ENCODE assay signal across 16 mouse cellular contexts in genomic region chr14:117452150-117452549, GRCm38 (mm10).
DNase-seq lines count a peak whose midpoint lies in the region; ATAC-seq and TF ChIP-seq lines count a peak whose summit lies in the region.
"Had no signal": no experiment of that assay in that cellular context is flagged by ENCODE, and none has a peak within 500 bp of the region (broad histone marks: within the 10 kb centered on the region; RNA-seq: fewer than 3 reads in every experiment).

No protein-coding gene starts in this region.

- H3K4me3 ChIP-seq in limb, embryonic 14.5 days (replicated peaks; ENCODE audit: low read length): no peak overlapping the region
- H3K4me3 ChIP-seq in limb, embryonic 10.5 days: no peak overlapping the region
- no peak overlapping the region for H3K4me3 ChIP-seq in forebrain, embryonic 16.5 days (replicated peaks; ENCODE audit: low read length)
- no peak overlapping the region for H3K4me3 ChIP-seq in midbrain, embryonic 12.5 days
- H3K4me3 ChIP-seq: limb, embryonic 12.5 days; liver, embryonic 15.5 days had no signal

- TF ChIP-seq POLR2A in limb, embryonic 14.5 days (IDR thresholded peaks at IDR 0.05; ENCODE audit: borderline replicate concordance, extremely low read depth, insufficient read depth, insufficient read length): no peak

- no peak for DNase-seq in limb, embryonic 14.5 days (ENCODE audit: low spot score)
- no peak for DNase-seq in limb, embryonic 10.5 days (ENCODE audit: low spot score)
- peak; percentile 30 for DNase-seq in retina, postnatal 1 day
- no peak for DNase-seq in heart, postnatal 4 days
- DNase-seq in cerebellum, adult 18-20 months: no peak
- DNase-seq: adrenal gland, adult 2 months; cerebellum, adult 9-10 months; heart, adult 11 months; lung, postnatal 4 days; right cerebral cortex, postnatal 4 days; thymus, adult 18-20 months had no signal

- H3K4me2 ChIP-seq in limb, embryonic 14.5 days (replicated peaks; ENCODE audit: low read depth, low read length, severe bottlenecking): 0 out of 2 replicates have a peak overlapping the region, but pooled peaks have one; percentile 20
- peak overlapping the region; percentile 10 for H3K4me2 ChIP-seq in forebrain, embryonic 16.5 days (ENCODE audit: low read length)
- no peak overlapping the region for H3K4me2 ChIP-seq in midbrain, embryonic 12.5 days (replicated peaks)
- H3K4me2 ChIP-seq: limb, embryonic 12.5 days; liver, embryonic 15.5 days had no signal

- 36% methylated on average over 7 of the region's 7 CpGs for WGBS in limb, embryonic 14.5 days
- WGBS in limb, embryonic 10.5 days: 75% methylated on average over 7 of the region's 7 CpGs
- 21% methylated on average over 7 of the region's 7 CpGs for WGBS in forebrain, embryonic 16.5 days
- WGBS in midbrain, embryonic 12.5 days: 32% methylated on average over 7 of the region's 7 CpGs

- no peaks in the 10 kb centered on the region for H3K4me1 ChIP-seq in limb, embryonic 14.5 days (ENCODE audit: control insufficient read depth, insufficient read depth, low read length)
- peaks cover 5% of the 10 kb centered on the region; the same call in 1 of the 2 replicates for H3K4me1 ChIP-seq in limb, embryonic 10.5 days
- H3K4me1 ChIP-seq in forebrain, embryonic 16.5 days (replicated peaks; ENCODE audit: control insufficient read depth, insufficient read depth, low read length): no peaks in the 10 kb centered on the region
- H3K4me1 ChIP-seq in midbrain, embryonic 12.5 days: no peaks in the 10 kb centered on the region
- H3K4me1 ChIP-seq: liver, embryonic 15.5 days had no signal

- no peaks in the 10 kb centered on the region for H3K9me3 ChIP-seq in limb, embryonic 14.5 days (ENCODE audit: control insufficient read depth, low read length)
- H3K9me3 ChIP-seq in limb, embryonic 10.5 days (replicated peaks): no peaks in the 10 kb centered on the region
- no peaks in the 10 kb centered on the region for H3K9me3 ChIP-seq in forebrain, embryonic 16.5 days (ENCODE audit: control insufficient read depth, low read length)
- no peaks in the 10 kb centered on the region for H3K9me3 ChIP-seq in midbrain, embryonic 12.5 days
- H3K9me3 ChIP-seq: limb, embryonic 12.5 days; liver, embryonic 15.5 days had no signal

- H3K36me3 ChIP-seq in limb, embryonic 14.5 days (ENCODE audit: control insufficient read depth, insufficient read depth, low read length): no peaks in the 10 kb centered on the region
- no peaks in the 10 kb centered on the region for H3K36me3 ChIP-seq in limb, embryonic 10.5 days
- no peaks in the 10 kb centered on the region for H3K36me3 ChIP-seq in forebrain, embryonic 16.5 days (ENCODE audit: control insufficient read depth, insufficient read depth)
- H3K36me3 ChIP-seq in midbrain, embryonic 12.5 days: no peaks in the 10 kb centered on the region
- H3K36me3 ChIP-seq: limb, embryonic 12.5 days; liver, embryonic 15.5 days had no signal

- H3K27me3 ChIP-seq in limb, embryonic 14.5 days (ENCODE audit: control insufficient read depth, insufficient read depth, low read length): no peaks in the 10 kb centered on the region
- H3K27me3 ChIP-seq in limb, embryonic 10.5 days (ENCODE audit: low read depth, poor library complexity, severe bottlenecking): no peaks in the 10 kb centered on the region
- no peaks in the 10 kb centered on the region for H3K27me3 ChIP-seq in forebrain, embryonic 16.5 days (replicated peaks; ENCODE audit: control insufficient read depth, insufficient read depth, low read length)
- no peaks in the 10 kb centered on the region for H3K27me3 ChIP-seq in midbrain, embryonic 12.5 days
- H3K27me3 ChIP-seq: limb, embryonic 12.5 days; liver, embryonic 15.5 days had no signal

- no peak overlapping the region for H3K27ac ChIP-seq in limb, embryonic 14.5 days (replicated peaks; ENCODE audit: low read depth, low read length)
- H3K27ac ChIP-seq in limb, embryonic 10.5 days: no peak overlapping the region
- no peak overlapping the region for H3K27ac ChIP-seq in forebrain, embryonic 16.5 days (ENCODE audit: low read length)
- no peak overlapping the region for H3K27ac ChIP-seq in midbrain, embryonic 12.5 days (replicated peaks)
- H3K27ac ChIP-seq: limb, embryonic 12.5 days; liver, embryonic 15.5 days had no signal

- H3K9ac ChIP-seq in limb, embryonic 14.5 days (ENCODE audit: low read depth, low read length, severe bottlenecking): no peak overlapping the region
- H3K9ac ChIP-seq in forebrain, embryonic 16.5 days (replicated peaks; ENCODE audit: low read depth, low read length): no peak overlapping the region
- no peak overlapping the region for H3K9ac ChIP-seq in midbrain, embryonic 12.5 days (replicated peaks)
- H3K9ac ChIP-seq: limb, embryonic 12.5 days; liver, embryonic 15.5 days had no signal

- no peak for ATAC-seq in limb, embryonic 14.5 days (ENCODE audit: low FRiP score, low read depth)
- ATAC-seq in forebrain, embryonic 16.5 days: no peak
- peak; percentile 49; the same call in 1 of the 2 replicates for ATAC-seq in midbrain, embryonic 12.5 days (ENCODE audit: low FRiP score, low read depth)
- ATAC-seq: CD4-positive, CD25-positive, alpha-beta regulatory T cell, adult 4 months had no signal
